Mouse (Mus musculus) frontal cortex, postnatal 14 days (tissue): Measurements from ENCODE around the gene Acadvl.

Experiments
- DNase-seq, 2 experiments: peaks; one replicate each; pipeline ENCODE4 v3.0.0; 2022; ENCODE audit warnings: low spot score in 2 of 2

Gene Acadvl

GRCm38 (mm10) chr11:69980196-69981140 lies 34.7 kb downstream of the Acadvl start:
- peak; percentile 99 for DNase-seq

- no peak for DNase-seq
Observed at GRCm38 (mm10) chr11:69979827-69980195, 35.4 kb downstream of the Acadvl start.

GRCm38 (mm10) chr11:69976271-69976670 lies 38.9 kb downstream of the Acadvl start:
- DNase-seq: no peak

GRCm38 (mm10) chr11:69974907-69975306 lies 40.3 kb downstream of the Acadvl start:
- no peak for DNase-seq

- no peak for DNase-seq
Observed at GRCm38 (mm10) chr11:69970775-69971174, 44.4 kb downstream of the Acadvl start.

- DNase-seq: no peak
Observed at GRCm38 (mm10) chr11:69970222-69970621, 45.0 kb downstream of the Acadvl start.

- DNase-seq: no peak
Observed at GRCm38 (mm10) chr11:69968793-69969192, 46.4 kb downstream of the Acadvl start.

GRCm38 (mm10) chr11:69966860-69967517 lies 48.2 kb downstream of the Acadvl start:
- DNase-seq: no peak

GRCm38 (mm10) chr11:69966006-69966859 lies 49.0 kb downstream of the Acadvl start:
- DNase-seq: no peak

GRCm38 (mm10) chr11:69965271-69966005 lies 49.8 kb downstream of the Acadvl start:
- no peak for DNase-seq

- DNase-seq: no peak
Observed at GRCm38 (mm10) chr11:69964650-69965270, 50.5 kb downstream of the Acadvl start, which contains the start of gene Cldn7. Gene Cldn7 (plus strand): TSS chr11:69964779.

- no peak for DNase-seq
Observed at GRCm38 (mm10) chr11:69961841-69962240, 53.4 kb downstream of the Acadvl start.

- no peak for DNase-seq
Observed at GRCm38 (mm10) chr11:69960616-69961015, 54.6 kb downstream of the Acadvl start.
